Mouse (Mus musculus) spleen, adult 2 months (tissue): ENCODE measurements around the gene Pcnx2. TPM values are rescaled to one million over a fixed set of nuclear protein-coding genes. Genes with fewer than 3 reads are reported as not detected.

ENCODE experiments used
- DNase-seq, 2 experiments: peaks; one replicate each; pipeline versions ENCODE4 v3.0.0 to v3.0.0-alpha.2; 2012 to 2021; ENCODE audit warnings: low spot score in 2 of 2, low read depth in 1 of 2
- H3K27ac ChIP-seq: fragments of 200-500 bp; 2 replicates; pipeline ENCODE4 v1.5.1; 2012; ENCODE audit warnings: low read length, inconsistent platforms; ENCODE audit not compliant: insufficient read depth
- H3K27me3 ChIP-seq: fragments of 200-500 bp; 2 replicates; pipeline ENCODE4 v1.6.1; 2012; ENCODE audit warnings: mild to moderate bottlenecking, moderate library complexity, low read length, inconsistent platforms; ENCODE audit not compliant: control insufficient read depth, insufficient read depth
- H3K36me3 ChIP-seq: fragments of 200-500 bp; 2 replicates; pipeline ENCODE4 v1.6.1; 2012; ENCODE audit warnings: mild to moderate bottlenecking, low read length, inconsistent platforms; ENCODE audit not compliant: control insufficient read depth, insufficient read depth
- H3K4me1 ChIP-seq: fragments of 200-500 bp; 2 replicates; pipeline ENCODE4 v1.6.1; 2011; ENCODE audit warnings: inconsistent platforms; ENCODE audit not compliant: control insufficient read depth, insufficient read depth, insufficient read length
- H3K4me3 ChIP-seq: fragments of 200-500 bp; 2 replicates; pipeline ENCODE4 v1.5.1; 2011; ENCODE audit warnings: mild to moderate bottlenecking, inconsistent platforms; ENCODE audit not compliant: insufficient read depth, insufficient read length; ENCODE audit errors: extremely low read depth
- CTCF ChIP-seq: fragments of 200-500 bp; IDR thresholded peaks from 2 replicates; pipeline ENCODE4 v1.5.1; 2011; ENCODE audit warnings: mild to moderate bottlenecking, inconsistent platforms; ENCODE audit not compliant: insufficient read depth, insufficient read length, insufficient replicate concordance; ENCODE audit errors: extremely low read depth
- POLR2A ChIP-seq: fragments of 200-500 bp; IDR thresholded peaks from 2 replicates; pipeline ENCODE4 v1.6.1; 2011; ENCODE audit warnings: low read depth, low read length, inconsistent platforms
- WGBS: fragments of 180-500 bp; shearing (Covaris S2); methylation state at CpG from one replicate; pipeline ENCODE4 v1.1.7; 2018; 5-methylcytosine and 5-hydroxymethylcytosine counted together
- polyA plus RNA-seq: library from polyadenylated mRNA; depleted of rRNA; stranded (reverse); fragments of >200 nt; gene quantifications from 2 replicates; pipeline ENCODE4 v1.2.3, GENCODE M21; 2012

The Pcnx2 gene
- polyA plus RNA-seq, 1 experiment, result 0.20 TPM

DNA sequence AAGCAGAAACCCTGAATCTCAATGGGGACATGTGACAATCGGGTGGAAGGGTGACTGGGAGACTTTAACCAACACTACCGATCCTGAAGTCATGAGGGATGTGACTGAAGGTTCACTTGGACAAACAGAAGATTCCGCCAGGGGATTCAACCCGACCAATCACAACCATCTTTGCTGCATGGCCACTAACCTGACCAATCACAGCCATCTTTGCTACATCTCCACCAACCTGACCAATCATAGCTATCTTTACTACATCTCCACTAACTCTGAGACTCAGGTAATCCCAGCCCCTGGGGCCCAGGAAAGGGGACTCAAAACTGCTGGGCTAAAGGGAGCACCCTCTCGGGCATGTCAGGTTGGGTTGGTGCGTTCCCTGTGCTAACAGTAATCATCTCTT, 174.7 kb downstream of the Pcnx2 start:
- no peaks in the 10 kb centered on the region for H3K36me3 ChIP-seq
- H3K4me1 ChIP-seq, result peaks cover 16% of the 10 kb centered on the region
- no peak overlapping the region for H3K4me3 ChIP-seq
- no peaks in the 10 kb centered on the region for H3K27me3 ChIP-seq
- WGBS, result 94% methylated on average over 6 of the region's 6 CpGs
- DNase-seq, result no peak
- H3K27ac ChIP-seq, result no peak overlapping the region
- TF ChIP-seq POLR2A, result no peak
- TF ChIP-seq CTCF, result no peak

DNA sequence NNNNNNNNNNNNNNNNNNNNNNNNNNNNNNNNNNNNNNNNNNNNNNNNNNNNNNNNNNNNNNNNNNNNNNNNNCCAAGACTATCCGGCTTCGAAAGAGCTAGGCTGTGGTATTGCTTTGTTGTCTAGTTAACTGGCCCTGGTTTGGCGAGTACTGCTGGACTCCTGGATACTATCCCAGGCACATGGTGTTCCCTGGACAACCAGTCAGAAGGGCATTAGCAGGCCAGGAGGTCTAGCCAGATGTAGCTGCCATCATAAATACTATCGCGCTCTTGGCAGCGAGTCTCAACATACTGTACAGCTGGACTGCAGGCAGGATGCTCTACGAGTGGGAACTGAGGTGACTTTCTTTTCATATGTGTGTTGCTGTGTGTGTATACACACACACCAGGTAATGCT, 175.4 kb downstream of the Pcnx2 start:
- 94% methylated on average over 7 of the region's 7 CpGs for WGBS
- no peak for TF ChIP-seq POLR2A
- no peak for TF ChIP-seq CTCF
- H3K4me3 ChIP-seq, result no peak overlapping the region
- H3K36me3 ChIP-seq, result no peaks in the 10 kb centered on the region
- H3K27ac ChIP-seq, result no peak overlapping the region
- DNase-seq, result no peak
- H3K4me1 ChIP-seq, result peaks cover 16% of the 10 kb centered on the region
- H3K27me3 ChIP-seq, result no peaks in the 10 kb centered on the region

- Histone ChIP-seq H3K27ac (no peak overlapping the region), H3K36me3 (no peaks in the 10 kb centered on the region), H3K4me1 (no peaks in the 10 kb centered on the region), H3K4me3 (no peak overlapping the region), H3K27me3 (no peaks in the 10 kb centered on the region)
- TF ChIP-seq CTCF (peak; percentile 46; the same call in 1 of the 2 replicates), POLR2A (no peak)
- WGBS, result 68% methylated on average over 4 of the region's 4 CpGs
- no peak for DNase-seq
These were observed 179.2 kb downstream of the Pcnx2 start for GRCm38 (mm10) chr8:125718914-125719313.

DNA sequence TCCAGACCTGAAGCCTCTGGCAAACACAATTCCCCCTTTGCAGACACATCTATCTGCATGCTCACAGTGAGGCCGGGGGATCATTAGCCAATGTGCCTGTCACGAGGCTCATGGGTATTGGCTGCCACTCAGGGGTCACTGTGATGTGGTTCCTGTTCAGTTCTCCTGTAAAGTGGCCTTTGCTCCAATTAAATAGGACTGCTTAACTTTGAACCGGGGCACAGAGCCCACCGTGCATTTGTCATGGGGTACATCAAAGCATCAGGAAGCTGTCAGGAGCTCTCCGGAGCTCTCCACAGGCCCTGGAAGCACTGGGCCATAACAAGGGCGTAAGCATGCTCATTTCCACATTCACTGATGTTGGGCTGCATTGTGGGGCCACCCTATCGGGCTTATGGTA, 181.5 kb downstream of the Pcnx2 start:
- no peaks in the 10 kb centered on the region for H3K4me1 ChIP-seq
- DNase-seq, result no peak

DNA sequence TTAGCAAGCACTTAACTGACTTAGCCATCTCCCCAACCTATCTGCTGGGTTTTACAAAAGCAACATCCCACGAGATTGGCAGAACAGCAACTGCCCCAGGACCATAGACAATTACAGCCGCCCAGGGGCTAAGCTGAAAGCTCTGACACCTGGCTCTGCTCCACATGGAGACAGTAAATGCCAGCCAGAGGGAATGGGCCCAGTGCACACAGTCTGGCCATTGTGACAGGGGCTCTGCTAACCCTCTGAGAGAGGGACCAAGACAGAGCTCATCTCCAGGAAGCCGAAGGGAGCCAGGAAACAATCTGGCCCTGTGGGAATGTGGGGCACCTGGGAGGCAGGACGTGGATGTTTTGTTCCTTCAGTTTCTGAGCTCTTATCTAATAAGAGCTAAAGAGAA, 181.9 kb downstream of the Pcnx2 start:
- DNase-seq, result no peak
- H3K4me1 ChIP-seq, result no peaks in the 10 kb centered on the region
- H3K36me3 ChIP-seq, result no peaks in the 10 kb centered on the region
- no peak overlapping the region for H3K4me3 ChIP-seq
- H3K27ac ChIP-seq, result no peak overlapping the region
- TF ChIP-seq POLR2A (no peak), CTCF (no peak)
- H3K27me3 ChIP-seq, result no peaks in the 10 kb centered on the region
- WGBS, result 70% methylated on average over 4 of the region's 4 CpGs

More for the DNA sequence above, 181.5 kb downstream of the Pcnx2 start:
- H3K36me3 ChIP-seq, result no peaks in the 10 kb centered on the region
- no peak overlapping the region for H3K4me3 ChIP-seq
- WGBS, result 68% methylated on average over 7 of the region's 7 CpGs
- TF ChIP-seq CTCF (no peak), POLR2A (no peak)
- no peak overlapping the region for H3K27ac ChIP-seq
- H3K27me3 ChIP-seq, result no peaks in the 10 kb centered on the region

DNA sequence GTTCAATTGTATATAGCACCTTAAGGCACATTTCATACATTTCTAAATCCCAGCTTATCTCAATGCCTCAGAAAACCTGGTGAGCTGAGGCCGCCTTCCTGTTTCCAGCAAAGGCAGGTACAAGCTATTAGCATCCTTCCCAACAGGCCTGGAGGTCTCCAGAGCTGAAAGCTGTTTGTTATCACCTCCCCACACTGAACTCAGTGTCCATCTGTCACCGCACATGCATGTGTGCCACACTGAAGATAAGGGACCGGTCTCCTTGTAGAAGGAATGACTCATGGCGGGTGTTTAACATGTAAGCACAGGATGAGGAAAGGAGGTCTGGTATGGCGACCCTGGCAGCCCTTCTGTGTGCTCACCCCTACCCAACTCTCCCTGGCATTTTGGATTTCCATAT, 186.6 kb downstream of the Pcnx2 start:
- H3K27ac ChIP-seq, result no peak overlapping the region
- H3K27me3 ChIP-seq, result no peaks in the 10 kb centered on the region
- 84% methylated on average over 5 of the region's 5 CpGs for WGBS
- no peak overlapping the region for H3K4me3 ChIP-seq
- TF ChIP-seq POLR2A (no peak), CTCF (no peak)
- no peaks in the 10 kb centered on the region for H3K36me3 ChIP-seq
- no peak for DNase-seq
- H3K4me1 ChIP-seq, result no peaks in the 10 kb centered on the region

DNA sequence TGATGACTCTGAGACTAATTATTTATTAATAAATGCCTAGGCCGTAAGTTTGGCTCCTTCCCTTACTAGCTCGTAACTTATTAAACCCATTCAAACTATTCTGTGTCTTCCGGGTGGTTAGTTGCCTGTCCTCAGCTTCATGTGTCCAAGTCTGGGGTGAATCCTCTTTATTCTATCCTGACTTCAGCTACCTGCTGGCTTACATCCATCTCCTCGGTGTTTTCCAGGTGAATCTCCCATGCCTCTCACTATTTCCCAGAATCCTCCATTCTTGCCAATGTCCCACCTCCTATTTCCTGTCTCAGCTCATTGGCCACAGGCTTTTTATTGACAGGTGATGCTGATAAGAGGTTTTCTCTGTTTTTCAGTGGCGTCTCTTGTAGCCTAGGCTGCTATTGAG, 188.9 kb downstream of the Pcnx2 start:
- H3K36me3 ChIP-seq, result no peaks in the 10 kb centered on the region
- no peak for DNase-seq
- WGBS, result 87% methylated on average over 5 of the region's 5 CpGs
- TF ChIP-seq POLR2A, result no peak
- TF ChIP-seq CTCF, result no peak
- H3K4me3 ChIP-seq, result no peak overlapping the region
- H3K27ac ChIP-seq, result no peak overlapping the region
- no peaks in the 10 kb centered on the region for H3K4me1 ChIP-seq
- H3K27me3 ChIP-seq, result no peaks in the 10 kb centered on the region

DNA sequence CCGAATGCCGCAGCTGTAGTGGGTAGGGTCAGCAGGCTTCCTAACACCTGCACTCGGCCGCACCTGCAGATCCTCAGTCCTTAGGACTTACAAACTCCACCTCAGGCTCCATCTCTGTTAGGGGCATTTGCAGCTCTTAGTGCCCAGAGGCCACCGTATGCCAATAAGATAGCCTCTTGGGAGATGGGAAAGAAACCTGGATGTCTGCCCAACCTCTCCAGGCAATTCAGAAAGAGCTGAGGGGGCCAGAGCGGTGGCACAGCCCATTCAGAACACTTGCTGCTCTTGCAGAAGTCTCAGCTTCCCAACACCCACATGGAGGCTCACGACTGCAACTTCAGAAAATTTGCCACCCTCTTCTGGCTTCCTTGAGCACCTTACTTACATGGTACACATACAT, 192.3 kb downstream of the Pcnx2 start:
- no peak for DNase-seq
- Histone ChIP-seq H3K4me3 (no peak overlapping the region), H3K27ac (no peak overlapping the region), H3K36me3 (no peaks in the 10 kb centered on the region), H3K4me1 (no peaks in the 10 kb centered on the region), H3K27me3 (no peaks in the 10 kb centered on the region)
- TF ChIP-seq CTCF (no peak), POLR2A (no peak)
- WGBS, result 96% methylated on average over 7 of the region's 7 CpGs
